Mouse (Mus musculus): ENCODE data around the gene Mas1.

DNA sequence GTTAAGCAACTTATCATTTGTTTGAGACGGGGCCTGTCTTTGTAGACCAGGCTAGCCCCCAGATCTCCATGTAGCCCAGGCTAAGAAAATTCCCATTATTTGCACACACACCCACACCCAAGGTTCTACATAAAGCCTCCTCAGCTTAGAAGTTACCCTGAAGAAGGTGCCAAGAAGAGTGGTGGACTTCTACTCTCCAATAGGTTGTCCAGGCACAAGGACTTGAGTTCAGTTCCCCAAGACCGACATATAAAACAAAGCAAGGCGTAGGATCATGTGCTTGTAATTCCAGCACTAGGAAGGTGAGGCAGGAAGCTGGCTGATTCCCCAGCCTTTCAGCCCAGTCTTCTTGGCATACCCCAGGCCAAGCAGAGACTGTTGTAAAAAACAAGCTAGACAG, 69.4 kb downstream of the Mas1 start:
- TF ChIP-seq FLI1 (IDR thresholded peaks at IDR 0.05; ENCODE audit: low read length) (no peak), GATA1 (IDR thresholded peaks at IDR 0.05; ENCODE audit: borderline replicate concordance, low read length) (no peak)

Data from megakaryocyte, embryonic 14.5 days (primary cell).